Mouse (Mus musculus): ENCODE measurements around the gene Cox19.
"Not testable (repeated sequence)": the region's sequence is repeated elsewhere in the genome, so short reads cannot be mapped to it uniquely, and the experiment has no call there.

The Cox19 gene

DNA sequence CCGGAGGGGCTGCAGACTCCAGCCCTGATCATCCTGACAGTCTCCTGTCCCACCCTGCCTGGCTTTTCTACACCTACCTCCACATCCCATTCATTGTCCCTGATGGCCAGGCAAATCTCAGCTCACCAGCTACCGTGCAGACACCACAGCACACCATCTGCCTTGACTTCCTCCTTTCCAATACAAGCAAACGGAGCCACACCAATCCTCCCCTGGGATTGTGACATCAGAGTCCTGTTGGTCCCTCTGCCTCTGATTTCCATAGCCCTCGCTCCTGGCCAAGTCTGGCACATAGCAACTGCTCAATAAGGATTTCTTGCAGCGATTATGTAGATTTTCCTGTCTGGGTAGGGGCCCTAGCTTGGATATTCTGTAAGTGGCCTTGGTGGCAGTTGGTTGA, at the start of gene Cox19:
Cox19 (minus strand) TSS at position 285 of the 400 bp plus-strand sequence.
- in situ Hi-C loops (cut with MboI, MseI) = no loop called here

DNA sequence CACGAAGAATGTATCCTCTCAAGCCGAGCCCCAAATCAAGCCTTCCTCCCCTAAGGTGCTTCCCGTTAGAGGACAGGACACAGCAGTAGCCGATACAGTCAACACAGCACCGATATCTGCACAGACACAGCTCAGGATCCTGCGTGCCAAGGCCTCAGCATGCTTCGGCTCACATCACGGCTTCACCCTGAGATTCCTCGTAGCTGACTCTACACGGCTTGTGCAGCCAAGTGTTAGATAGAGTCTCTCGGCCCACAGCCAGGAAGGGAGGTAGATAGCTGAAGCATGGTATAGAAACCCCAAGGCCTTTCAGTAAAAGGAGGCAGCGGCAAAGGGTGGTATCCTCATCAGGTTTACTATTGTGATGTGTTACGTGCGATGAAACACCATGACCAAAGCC, 48.8 kb upstream of the Cox19 start:
- in situ Hi-C loops (cut with MboI, MseI) = no loop called here

DNA sequence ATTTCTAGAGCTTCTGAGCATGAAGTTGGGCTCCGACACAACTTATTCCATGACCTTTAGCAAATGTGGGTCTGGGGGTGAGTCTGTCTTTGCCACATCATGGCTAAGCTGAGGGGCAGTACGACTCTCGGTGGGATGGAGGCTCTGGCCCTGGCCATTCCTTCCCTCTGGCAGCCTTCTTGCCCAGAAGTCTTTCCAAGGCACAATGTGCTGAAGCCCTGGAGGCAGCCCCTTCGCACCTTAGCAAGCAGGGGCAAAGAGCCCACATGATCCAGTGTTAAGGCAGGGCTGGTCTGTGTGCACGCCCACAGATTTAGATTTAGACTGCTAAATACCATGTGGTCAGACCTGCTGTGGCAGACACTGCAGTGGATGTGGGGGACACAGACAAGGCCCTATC, 47.6 kb upstream of the Cox19 start:
- in situ Hi-C loops (cut with MboI, MseI) = no loop called here

DNA sequence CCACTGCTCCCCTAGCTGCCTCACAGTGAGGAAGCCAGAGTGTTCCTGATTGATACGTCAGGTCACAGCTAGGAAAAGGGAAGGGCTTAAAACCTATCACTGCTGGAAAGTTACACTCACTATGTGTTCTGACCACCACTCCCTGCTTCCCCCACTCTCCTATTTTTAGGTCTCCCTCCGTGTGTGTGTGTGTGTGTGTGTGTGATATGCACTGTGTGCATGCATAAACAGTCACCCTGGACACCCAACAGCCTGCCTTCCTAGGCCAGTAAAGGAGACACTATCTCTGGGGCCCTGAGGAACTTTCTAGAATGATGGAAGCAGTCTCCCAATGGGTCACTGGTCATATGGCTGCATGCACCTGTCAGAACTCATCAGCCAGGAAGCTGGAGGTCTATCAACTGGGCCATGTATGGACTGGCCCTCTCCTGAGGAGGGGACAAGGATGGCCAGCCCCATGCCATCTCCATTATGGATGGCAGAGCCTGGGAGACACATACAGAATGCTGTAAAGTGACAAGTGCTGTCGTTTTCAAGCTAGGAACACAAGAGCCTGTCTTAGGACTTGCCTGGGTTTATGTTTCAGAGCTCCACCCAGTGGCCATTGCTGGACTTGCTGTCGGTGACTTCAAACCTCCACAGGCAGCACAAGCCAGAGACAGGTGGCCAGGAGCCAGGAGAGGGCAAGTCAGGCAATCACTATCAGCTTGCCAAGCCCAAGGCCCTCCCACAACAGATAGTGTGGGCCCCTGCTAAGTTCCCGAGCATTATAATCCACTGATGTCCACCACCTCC, 46.9 kb upstream of the Cox19 start:
- in situ Hi-C loops (cut with MboI, MseI) = no loop called here

DNA sequence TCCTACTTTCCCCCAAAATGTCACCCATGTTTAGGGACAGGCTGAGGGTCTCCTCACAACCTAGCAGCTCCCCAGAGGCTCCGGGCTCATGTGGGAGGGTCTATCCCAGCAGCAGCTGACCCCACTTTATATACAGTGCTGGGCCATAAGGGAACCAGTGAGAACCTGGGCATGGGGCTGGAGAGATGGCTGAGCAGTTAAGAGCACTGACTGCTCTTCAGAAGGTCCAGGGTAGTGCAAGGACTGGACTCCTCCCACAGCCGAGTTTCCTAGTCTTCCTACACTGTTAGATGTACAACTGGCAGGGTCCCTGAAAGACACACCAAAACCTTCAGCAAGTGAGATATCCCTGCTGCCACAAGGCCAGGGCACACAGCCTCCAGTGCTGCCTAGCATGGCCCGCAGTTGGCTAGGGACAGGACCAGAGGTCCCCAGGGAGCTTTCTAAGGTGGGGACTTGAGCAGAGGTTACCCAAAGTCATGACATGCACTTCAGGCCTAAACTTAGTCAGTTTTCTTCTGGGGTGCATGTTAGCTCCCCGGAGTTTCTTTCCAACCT, 46.2 kb upstream of the Cox19 start:
- in situ Hi-C loops (cut with MboI, MseI) = no loop called here

DNA sequence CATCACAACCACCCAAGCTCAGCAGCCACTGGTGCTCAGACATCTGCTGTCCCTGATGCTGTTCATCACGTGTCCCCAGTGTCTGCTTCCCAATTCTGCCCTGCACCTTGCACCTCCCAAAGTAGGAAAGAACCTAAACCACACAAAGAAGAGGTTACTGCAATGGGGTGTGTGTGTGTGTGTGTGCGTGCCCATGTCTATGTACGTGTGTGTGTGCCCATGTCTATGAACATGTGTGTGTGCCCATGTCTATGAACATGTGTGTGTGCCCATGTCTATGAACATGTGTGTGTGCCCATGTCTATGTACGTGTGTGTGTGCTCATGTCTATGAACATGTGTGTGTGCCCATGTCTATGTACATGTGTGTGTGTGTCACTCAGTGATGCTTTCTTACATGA, 44.3 kb upstream of the Cox19 start:
- in situ Hi-C loops (cut with MboI, MseI) = no loop called here

DNA sequence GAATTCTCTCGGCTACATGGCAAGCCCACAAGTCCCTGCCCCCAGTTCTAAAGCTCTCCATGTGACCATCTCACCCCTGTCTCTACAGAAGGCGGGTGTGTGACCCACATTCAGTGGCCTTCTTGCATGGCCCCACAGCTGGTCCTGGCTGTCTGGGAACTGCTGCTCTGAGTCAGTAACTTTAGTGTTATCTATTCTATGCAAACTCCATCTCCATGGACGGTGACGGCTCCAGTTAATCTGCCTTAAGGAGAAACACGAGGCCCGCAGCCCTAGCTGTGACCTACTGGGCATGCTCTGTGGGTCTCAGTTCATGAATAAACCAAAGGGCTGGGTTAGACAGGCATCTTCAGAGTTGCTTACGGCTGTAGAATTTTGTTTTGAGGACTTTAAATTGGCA, 43.2 kb upstream of the Cox19 start:
- in situ Hi-C loops (cut with MboI, MseI) = no loop called here

DNA sequence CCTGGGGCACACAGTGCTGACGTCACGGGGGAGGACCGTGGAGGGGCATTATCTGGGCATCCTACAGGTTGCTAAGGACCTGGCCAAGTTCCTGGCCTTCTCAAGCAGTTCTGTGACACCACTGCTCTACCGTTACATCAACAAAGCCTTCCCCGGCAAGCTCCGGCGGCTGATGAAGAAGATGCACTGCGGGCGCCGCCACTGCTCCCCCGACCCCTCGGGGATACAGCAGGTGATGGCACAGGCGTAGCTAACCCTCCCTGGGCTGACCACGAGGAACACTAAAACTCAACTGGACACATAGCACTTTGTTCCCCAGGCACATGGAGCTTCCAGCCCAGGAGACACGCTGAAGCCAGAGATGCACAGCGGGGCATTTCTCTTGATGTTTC, 42.0 kb upstream of the Cox19 start:
- in situ Hi-C loops (cut with MboI, MseI) = no loop called here

DNA sequence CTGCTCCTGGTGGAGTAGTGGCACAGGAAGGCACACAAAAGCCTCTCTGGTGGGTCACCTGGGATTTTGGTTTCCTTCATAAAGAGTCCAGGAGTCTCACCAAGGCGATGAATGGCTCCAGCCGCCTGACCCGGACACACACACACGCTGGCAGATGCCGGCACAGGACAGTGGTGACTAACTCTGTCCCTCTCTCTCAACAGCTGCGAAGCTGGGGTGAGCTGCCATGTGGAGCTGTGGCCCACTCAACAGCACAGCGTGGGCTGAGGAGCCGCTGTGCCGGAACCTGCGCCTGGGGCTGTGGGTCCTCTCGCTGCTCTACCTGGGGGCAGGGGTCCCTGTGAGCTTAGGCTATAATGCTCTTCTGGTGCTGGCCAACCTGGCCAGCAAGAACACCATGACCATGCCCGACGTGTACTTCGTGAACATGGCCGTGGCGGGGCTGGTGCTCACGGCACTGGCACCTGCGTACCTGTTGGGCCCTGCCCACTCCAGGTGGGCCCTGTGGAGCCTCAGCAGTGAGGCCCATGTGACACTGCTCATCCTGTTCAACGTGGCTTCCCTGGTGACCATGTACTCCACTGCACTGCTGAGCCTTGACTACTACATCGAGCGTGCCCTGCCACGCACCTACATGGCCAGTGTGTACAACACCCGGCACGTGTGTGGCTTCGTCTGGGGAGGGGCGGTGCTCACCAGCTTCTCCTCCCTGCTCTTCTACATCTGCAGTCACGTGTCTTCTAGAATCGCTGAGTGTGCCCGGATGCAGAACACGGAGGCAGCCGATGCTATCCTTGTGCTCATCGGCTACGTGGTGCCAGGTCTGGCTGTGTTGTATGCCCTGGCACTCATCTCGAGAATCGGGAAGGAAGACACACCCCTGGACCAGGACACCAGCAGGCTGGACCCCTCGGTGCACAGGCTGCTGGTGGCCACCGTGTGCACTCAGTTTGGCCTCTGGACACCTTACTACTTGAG, 41.3 kb upstream of the Cox19 start:
- in situ Hi-C loops (cut with MboI, MseI) = no loop called here

DNA sequence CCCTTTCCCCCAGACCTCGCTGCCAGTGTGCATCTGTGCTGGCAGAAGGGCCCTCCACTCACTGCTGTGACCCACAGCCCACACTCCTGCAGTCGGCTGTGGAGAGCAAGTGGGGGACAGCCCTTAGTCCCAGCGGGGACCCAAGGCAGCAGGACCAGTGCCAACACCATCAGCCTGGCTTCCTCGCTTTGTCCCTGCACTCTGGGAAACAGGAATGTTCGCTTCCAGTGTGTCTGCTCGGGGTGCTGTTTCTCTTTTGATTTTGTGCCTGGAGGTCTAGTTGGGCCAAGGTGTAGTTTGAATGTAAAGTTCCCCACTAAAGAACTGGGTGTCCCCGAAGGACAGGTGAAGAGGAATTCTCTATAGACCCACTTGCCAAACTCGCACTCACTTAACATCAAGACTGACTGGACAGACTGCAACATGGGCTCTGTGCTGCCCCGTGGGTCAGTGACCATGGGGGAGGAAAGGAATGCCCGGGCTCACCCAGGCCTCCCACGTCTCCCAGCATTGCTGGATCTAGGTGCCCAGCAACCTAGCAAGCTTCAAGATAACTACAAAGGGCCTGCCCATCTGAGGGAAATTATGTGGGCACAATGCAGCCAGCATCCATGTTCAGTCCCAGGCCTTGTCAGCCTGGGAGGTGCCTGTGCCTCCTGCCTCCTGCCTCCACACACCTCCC, 40.2 kb upstream of the Cox19 start:
- in situ Hi-C loops (cut with MboI, MseI) = no loop called here

DNA sequence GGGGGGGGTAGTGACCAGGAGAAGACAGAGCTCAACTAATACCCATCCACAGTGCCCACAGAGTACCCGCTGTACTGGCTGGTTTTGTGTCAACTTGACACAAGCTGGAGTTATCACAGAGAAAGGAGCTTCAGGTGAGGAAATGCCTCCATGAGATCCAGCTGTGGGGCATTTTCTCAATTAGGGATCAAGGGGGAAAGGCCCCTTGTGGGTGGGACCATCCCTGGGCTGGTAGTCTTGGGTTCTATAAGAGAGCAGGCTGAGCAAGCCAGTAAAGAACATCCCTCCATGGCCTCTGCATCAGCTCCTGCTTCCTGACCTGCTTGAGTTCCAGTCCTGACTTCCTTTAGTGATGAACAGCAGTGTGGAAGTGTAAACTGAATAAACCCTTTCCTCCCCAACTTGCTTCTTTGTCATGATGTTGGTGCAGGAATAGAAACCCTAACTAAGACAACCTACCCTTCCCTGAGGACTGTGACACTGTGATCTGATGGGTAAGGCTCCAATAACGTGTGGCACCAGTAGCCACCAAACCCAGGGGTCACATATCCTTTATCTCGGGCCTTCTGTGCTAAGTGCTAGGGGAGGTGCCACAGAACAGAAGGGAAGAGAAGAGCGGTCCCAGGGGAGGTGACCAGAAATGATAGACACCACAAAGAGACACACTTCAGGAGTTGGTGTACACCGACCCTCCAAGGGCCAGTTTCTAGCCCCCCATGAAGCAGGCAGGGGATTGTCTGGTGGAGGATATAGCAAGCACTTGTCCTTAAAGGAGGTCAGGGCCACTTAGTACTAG, 39.3 kb upstream of the Cox19 start:
- in situ Hi-C loops (cut with MboI, MseI) = not testable (repeated sequence)

DNA sequence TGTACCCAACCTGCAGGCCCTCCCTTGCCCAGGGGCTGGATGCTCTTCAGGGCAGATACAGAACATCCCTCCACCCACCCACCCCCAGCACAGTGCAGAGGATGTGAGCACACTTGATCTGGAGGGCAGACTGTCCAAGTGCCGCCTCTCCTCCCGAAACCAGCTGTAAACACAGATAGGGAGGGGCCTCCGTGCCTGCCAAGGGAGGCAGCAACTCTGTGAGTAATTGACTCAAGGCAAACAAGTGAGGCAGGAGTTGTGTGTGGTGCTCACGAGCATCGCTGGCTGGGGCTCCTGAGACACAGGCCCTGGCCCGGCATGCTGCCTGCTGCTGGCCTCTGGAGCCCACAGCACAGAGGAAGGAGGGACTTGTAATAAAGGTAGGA, 38.5 kb upstream of the Cox19 start:
- in situ Hi-C loops (cut with MboI, MseI) = no loop called here

DNA sequence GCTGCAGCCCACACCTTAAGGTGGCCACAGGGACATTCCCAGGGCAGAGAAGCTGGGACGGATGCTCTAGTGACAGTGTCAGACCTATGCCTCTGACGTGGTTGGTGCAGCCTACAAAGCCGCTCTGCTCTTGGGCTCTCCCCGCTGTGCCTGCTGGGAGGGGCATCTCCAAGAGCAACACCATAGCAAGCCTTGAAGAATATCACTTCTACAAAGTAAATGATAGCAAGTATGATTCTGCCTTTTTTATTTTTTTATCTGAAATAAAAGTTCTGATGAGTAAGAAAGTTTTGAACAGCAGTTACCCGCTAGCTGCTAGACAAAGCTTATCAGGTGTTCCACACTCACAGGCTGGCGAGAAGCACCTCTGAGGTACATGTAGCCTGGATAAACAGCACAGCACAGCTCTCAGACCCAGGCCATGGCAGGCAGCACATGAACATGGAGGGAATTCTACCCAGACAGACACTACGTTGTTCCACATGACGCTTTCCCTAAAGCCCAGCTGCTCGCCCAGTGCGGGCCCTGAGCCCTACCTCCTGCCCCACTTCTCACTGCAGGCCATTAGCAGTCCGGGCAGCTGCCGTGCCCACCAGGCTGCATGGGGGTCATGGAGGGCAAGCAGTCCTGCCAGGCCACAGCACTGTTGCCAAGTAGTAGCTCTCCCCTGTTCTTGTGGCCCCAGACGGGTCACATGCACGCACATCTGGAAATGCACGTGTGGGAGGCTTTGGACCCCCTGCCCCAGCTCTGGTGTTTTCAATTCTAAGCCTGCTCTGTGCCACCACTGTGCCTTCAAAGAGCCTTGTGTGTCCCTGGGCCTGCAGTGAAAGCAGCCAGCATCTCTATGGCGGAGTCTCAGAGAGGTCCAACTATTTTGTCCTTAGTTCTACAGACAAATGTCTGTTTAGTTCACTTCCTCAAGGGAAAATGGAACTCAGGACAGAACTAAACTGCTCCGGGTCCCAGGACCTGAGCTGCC, 37.8 kb upstream of the Cox19 start:
- in situ Hi-C loops (cut with MboI, MseI) = no loop called here

DNA sequence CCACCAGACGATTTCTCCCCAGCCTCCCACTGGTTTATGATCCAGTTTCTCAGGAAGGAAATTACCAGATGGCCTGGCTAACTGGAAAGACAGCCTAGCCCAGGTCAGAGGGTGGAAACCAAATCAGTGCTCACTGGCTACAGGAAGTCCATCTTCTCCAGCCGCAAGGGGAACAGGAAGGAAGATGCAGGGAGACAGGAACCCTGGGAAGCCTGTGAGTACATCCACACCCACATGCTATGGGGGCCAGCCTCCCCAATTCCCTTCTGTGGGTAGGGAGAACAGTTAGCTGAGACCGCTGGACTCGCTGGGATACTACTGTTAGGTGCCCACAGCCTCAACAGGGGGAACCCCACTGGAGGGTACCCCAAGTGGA, 37.0 kb upstream of the Cox19 start:
- in situ Hi-C loops (cut with MboI, MseI) = no loop called here

DNA sequence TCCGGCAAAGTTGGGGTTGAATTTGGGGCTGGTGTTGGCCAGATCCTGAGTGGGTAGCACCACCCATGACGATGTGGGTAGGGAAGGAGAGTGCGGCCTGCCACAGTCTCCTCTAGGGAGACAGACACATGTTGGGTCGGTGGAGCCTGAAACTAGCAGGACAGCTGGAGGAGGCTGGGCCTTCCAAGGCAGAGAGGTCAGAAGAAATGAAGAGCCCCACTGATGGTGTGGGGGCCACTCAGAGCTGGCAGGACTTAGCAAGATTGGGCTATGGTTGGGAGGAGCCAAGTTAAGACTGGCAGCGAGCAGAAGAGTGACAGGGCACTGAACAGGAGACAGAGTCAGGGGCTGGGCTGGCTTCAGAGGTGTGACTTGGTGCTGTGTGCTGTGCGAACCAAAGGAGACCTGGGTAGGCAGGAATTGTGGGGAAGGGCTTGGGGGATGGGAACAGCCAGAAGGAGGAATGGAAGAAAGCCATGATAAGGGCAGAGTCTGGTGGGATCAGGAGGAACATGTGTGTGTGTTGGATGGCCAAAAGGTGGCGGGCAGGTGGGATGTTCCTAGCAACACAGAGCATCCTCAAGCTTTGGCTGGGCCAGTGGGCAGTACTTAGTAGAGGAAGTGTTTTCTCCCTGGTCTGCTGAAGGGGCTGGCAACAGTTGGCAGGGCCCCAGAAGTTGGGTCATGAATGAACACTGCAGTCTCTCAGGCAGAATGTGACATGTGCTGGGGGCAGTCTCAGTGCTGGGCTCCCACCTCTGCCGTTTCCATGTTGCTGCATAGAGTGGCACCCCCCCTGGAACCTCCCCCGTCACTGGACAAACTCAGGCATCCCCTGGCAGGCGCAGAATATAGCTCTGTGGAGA, 36.3 kb upstream of the Cox19 start:
- in situ Hi-C loops (cut with MboI, MseI) = no loop called here

DNA sequence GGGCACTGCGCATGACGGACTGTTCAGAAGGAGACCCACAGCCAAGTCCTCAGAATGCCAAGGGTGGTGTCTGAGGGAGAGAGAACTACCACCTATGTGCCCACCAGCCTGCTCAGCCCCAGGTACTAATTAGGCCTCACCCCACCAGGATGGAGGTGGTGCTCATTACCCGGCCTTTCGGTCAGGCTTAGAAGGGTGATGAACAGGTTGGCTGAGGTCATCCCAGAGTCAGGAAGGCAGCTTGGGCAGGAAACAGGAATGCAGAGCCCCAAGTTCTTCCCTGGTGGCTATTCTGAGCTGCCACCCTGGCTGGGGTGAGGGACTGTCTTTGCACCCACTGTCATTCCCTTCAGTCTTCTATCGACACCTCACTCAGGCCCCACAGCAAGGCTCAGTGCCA, 34.8 kb upstream of the Cox19 start:
- in situ Hi-C loops (cut with MboI, MseI) = no loop called here

DNA sequence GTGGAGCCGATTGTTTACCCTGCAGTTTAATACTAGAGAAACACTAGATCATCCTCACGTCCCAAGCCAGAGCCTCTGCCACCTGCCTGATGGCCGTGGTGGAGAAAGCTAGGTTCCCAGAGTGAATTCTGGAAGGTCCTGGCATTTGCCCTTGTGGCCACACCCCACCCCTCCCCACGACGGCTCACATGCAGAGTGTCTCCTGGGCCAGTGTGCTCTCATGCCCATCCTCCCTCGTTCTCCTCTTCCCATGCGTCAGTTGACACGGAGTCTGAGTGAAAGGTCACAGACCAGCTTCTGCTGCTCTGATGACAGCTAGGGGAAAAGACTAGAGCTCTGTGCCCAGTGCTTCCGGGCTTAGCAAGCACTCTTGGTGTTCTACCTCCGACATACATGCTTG, 33.3 kb upstream of the Cox19 start:
- in situ Hi-C loops (cut with MboI, MseI) = no loop called here

DNA sequence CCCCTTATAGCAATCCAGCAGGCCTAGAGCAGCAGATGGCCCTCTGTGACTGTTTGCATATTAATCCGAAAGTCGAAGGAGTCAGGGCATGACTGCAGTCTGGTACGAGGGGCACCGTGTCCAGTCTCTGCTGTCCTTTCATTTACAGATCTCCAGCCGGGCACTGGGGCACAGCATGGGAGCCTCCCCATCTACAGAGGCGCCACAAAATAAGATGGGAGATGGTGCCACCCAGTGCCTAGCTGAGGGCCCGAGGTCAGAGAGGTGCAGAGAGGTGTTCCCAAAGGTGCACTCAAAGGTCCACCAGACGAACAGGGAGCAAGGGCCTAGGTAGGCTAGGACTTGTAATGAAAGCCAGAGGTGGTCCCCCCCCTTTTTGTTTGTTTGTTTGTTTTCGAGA, 32.0 kb upstream of the Cox19 start:
- in situ Hi-C loops (cut with MboI, MseI) = no loop called here

DNA sequence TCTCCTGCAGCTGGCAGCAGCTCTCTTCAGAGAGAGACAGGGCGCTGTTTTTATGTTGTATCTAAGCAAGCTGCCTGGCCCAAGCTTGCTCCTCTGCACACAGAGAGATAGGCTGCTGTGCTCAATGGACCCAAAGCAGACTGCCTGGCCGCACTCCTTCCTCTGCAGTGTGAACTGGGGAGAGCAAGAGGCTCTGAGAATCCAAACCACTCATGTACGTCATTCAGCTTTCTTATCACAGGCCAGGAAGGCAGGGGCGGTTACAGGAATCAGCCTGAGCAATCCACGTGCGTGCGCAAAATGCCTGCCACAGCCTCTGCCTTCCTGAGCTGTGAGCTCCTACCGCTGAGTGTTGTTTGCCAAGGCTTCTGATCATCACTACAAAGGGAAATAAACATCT, 31.5 kb upstream of the Cox19 start:
- in situ Hi-C loops (cut with MboI, MseI) = no loop called here

All from T-helper 2 cell (primary cell).